Mouse (Mus musculus): ENCODE results near the gene Rhox4c. TPM values are rescaled to one million over a fixed set of nuclear protein-coding genes. Genes with fewer than 3 reads are reported as not detected.
"Not testable (repeated sequence)": the region's sequence is repeated elsewhere in the genome, so short reads cannot be mapped to it uniquely, and the experiment has no call there.

Rhox4c gene
- not detected in 2 replicates for polyA plus RNA-seq (2015; fragmentation: Nextera tagmentation; extraction: Ambion mirVana)

GRCm38 (mm10) chrX:37480037-37480436 lies at the start of gene Rhox4c:
TSS of gene Rhox4c (plus strand) at chrX:37480337.
- H3K9me3 ChIP-seq (ENCODE audit: control insufficient read depth, low read length); H3K4me1 ChIP-seq (replicated peaks; ENCODE audit: control insufficient read depth, insufficient read depth, low read length); H3K27me3 ChIP-seq (ENCODE audit: control insufficient read depth, insufficient read depth, low read depth, low read length); H3K36me3 ChIP-seq (ENCODE audit: control insufficient read depth, insufficient read depth, low read length); H3K4me2 ChIP-seq (ENCODE audit: low read depth, low read length); H3K27ac ChIP-seq (ENCODE audit: low read length); ATAC-seq (ENCODE audit: low read depth); H3K9ac ChIP-seq (ENCODE audit: low read length); H3K4me3 ChIP-seq (ENCODE audit: low read length): not testable (repeated sequence)
- 89% methylated on average over 14 of the region's 14 CpGs for WGBS

DNA sequence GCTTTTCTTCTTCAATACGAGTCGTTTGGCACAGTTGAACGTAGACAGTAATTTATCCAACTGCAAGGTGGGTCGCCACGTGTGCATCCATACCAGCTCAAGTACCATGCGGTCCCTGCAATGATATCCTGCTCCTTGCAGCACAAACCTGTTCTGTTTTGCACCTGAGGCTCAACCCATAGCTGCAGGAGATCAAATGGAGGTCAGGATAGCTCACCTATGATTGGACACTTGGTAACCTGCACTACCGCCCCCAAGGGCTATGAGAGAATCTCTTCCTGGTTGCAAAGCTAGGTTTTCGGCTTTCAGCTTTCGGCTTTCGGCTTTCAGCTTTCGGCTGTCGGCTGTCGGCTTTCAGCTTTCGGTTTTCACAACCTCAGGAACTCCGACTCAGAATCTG lies 47.9 kb upstream of the Rhox4c start, which contains the start of gene Rhox4b:
Rhox4b (plus strand) TSS at position 301 of the 400 bp plus-strand sequence.
- H3K27me3 ChIP-seq (ENCODE audit: control insufficient read depth, insufficient read depth, low read depth, low read length); H3K36me3 ChIP-seq (ENCODE audit: control insufficient read depth, insufficient read depth, low read length); ATAC-seq (ENCODE audit: low read depth); H3K27ac ChIP-seq (ENCODE audit: low read length); H3K4me1 ChIP-seq (replicated peaks; ENCODE audit: control insufficient read depth, insufficient read depth, low read length); H3K9ac ChIP-seq (ENCODE audit: low read length); H3K4me3 ChIP-seq (ENCODE audit: low read length); H3K4me2 ChIP-seq (ENCODE audit: low read depth, low read length); H3K9me3 ChIP-seq (ENCODE audit: control insufficient read depth, low read length): not testable (repeated sequence)
- 83% methylated on average over 14 of the region's 15 CpGs for WGBS

DNA sequence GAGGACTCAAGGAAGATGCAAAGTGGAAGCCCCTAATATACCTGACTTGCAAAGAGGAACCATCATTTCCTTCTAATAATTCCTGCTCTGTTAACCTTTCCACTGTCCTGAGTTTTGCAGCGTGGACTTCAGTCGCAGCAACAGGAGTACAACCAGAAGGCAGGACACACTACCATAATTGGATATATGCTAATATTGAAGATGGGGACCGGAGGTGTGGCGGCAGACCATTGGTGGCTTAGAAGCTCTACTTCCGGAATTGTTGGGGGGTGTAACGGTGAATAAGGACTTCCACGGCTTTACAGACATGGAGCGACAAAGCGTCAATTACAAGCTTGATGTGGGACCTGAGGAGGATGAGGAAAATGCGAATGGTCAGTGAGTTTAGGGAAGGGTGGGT lies 26.8 kb upstream of the Rhox4c start, which contains the start of gene Rhox2c:
Rhox2c (plus strand) TSS at position 301 of the 400 bp plus-strand sequence.
- WGBS, result 98% methylated on average over 7 of the region's 10 CpGs
- not testable (repeated sequence) for ATAC-seq (ENCODE audit: low read depth); H3K27ac ChIP-seq (ENCODE audit: low read length); H3K4me3 ChIP-seq (ENCODE audit: low read length); H3K4me1 ChIP-seq (replicated peaks; ENCODE audit: control insufficient read depth, insufficient read depth, low read length); H3K9me3 ChIP-seq (ENCODE audit: control insufficient read depth, low read length); H3K4me2 ChIP-seq (ENCODE audit: low read depth, low read length); H3K27me3 ChIP-seq (ENCODE audit: control insufficient read depth, insufficient read depth, low read depth, low read length); H3K9ac ChIP-seq (ENCODE audit: low read length); H3K36me3 ChIP-seq (ENCODE audit: control insufficient read depth, insufficient read depth, low read length)

GRCm38 (mm10) chrX:37458285-37458684 lies 21.9 kb upstream of the Rhox4c start, which contains the start of gene Rhox3c:
TSS of gene Rhox3c (plus strand) at chrX:37458585.
- not testable (repeated sequence) for H3K4me1 ChIP-seq (replicated peaks; ENCODE audit: control insufficient read depth, insufficient read depth, low read length); H3K36me3 ChIP-seq (ENCODE audit: control insufficient read depth, insufficient read depth, low read length); H3K4me3 ChIP-seq (ENCODE audit: low read length); H3K4me2 ChIP-seq (ENCODE audit: low read depth, low read length); ATAC-seq (ENCODE audit: low read depth); H3K27me3 ChIP-seq (ENCODE audit: control insufficient read depth, insufficient read depth, low read depth, low read length); H3K27ac ChIP-seq (ENCODE audit: low read length); H3K9ac ChIP-seq (ENCODE audit: low read length); H3K9me3 ChIP-seq (ENCODE audit: control insufficient read depth, low read length)
- WGBS, result 89% methylated on average over 3 of the region's 4 CpGs

DNA sequence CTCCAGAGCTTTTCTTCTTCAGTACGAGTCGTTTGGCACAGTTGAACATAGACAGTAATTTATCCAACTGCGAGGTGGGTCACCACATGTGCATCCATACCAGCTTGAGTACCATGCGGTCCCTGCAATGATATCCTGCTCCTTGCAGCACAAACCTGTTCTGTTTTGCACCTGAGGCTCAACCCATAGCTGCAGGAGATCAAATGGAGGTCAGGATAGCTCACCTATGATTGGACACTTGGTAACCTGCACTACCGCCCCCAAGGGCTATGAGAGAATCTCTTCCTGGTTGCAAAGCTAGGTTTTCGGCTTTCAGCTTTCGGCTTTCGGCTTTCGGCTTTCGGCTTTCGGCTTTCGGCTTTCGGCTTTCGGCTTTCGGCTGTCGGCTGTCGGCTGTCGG lies 33.9 kb downstream of the Rhox4c start, which contains the start of gene Rhox4d:
Rhox4d (plus strand) TSS at position 301 of the 400 bp plus-strand sequence.
- H3K4me1 ChIP-seq (replicated peaks; ENCODE audit: control insufficient read depth, insufficient read depth, low read length); H3K4me3 ChIP-seq (ENCODE audit: low read length); H3K27me3 ChIP-seq (ENCODE audit: control insufficient read depth, insufficient read depth, low read depth, low read length); H3K4me2 ChIP-seq (ENCODE audit: low read depth, low read length); H3K9me3 ChIP-seq (ENCODE audit: control insufficient read depth, low read length); H3K36me3 ChIP-seq (ENCODE audit: control insufficient read depth, insufficient read depth, low read length); H3K27ac ChIP-seq (ENCODE audit: low read length); ATAC-seq (ENCODE audit: low read depth); H3K9ac ChIP-seq (ENCODE audit: low read length): not testable (repeated sequence)
- 91% methylated on average over 13 of the region's 18 CpGs for WGBS

DNA sequence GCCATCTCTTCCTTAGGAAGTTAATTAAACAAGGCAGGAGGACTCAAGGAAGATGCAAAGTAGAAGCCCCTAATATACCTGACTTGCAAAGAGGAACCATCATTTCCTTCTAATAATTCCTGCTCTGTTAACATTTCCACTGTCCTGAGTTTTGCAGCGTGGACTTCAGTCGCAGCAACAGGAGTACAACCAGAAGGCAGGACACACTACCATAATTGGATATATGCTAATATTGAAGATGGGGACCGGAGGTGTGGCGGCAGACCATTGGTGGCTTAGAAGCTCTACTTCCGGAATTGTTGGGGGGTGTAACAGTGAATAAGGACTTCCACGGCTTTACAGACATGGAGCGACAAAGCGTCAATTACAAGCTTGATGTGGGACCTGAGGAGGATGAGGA lies 50.0 kb downstream of the Rhox4c start, which contains the start of gene Rhox2e:
Rhox2e (plus strand) TSS at position 301 of the 400 bp plus-strand sequence.
- H3K4me3 ChIP-seq (ENCODE audit: low read length); H3K27ac ChIP-seq (ENCODE audit: low read length); H3K9ac ChIP-seq (ENCODE audit: low read length); H3K4me1 ChIP-seq (replicated peaks; ENCODE audit: control insufficient read depth, insufficient read depth, low read length); H3K9me3 ChIP-seq (ENCODE audit: control insufficient read depth, low read length); ATAC-seq (ENCODE audit: low read depth); H3K4me2 ChIP-seq (ENCODE audit: low read depth, low read length); H3K27me3 ChIP-seq (ENCODE audit: control insufficient read depth, insufficient read depth, low read depth, low read length); H3K36me3 ChIP-seq (ENCODE audit: control insufficient read depth, insufficient read depth, low read length): not testable (repeated sequence)
- WGBS, result 91% methylated on average over 2 of the region's 8 CpGs

Other genes with a start within 250 kb of the Rhox4c start
- gene Rhox2a, start 235.4 kb upstream of the Rhox4c start, polyA plus RNA-seq (2015; fragmentation: Nextera tagmentation; extraction: Ambion mirVana), result not detected in 2 replicates
- gene Rhox3a, start 230.4 kb upstream of the Rhox4c start, polyA plus RNA-seq (2015; fragmentation: Nextera tagmentation; extraction: Ambion mirVana), result not detected in 2 replicates
- 0.13 TPM in 1 of 2 replicates, not detected in the other for gene Rhox4a, start 215.0 kb upstream of the Rhox4c start, polyA plus RNA-seq (2015; fragmentation: Nextera tagmentation; extraction: Ambion mirVana)
- not detected in 2 replicates for gene Rhox3a2, start 100.3 kb upstream of the Rhox4c start, polyA plus RNA-seq (2015; fragmentation: Nextera tagmentation; extraction: Ambion mirVana)
- 0.28 and 0.47 TPM in 2 replicates for gene Rhox4a2, start 89.5 kb upstream of the Rhox4c start, polyA plus RNA-seq (2015; fragmentation: Nextera tagmentation; extraction: Ambion mirVana)
- gene Rhox2b, start 68.3 kb upstream of the Rhox4c start, polyA plus RNA-seq (2015; fragmentation: Nextera tagmentation; extraction: Ambion mirVana), result not detected in 2 replicates
- gene Rhox4b, start 47.8 kb upstream of the Rhox4c start, polyA plus RNA-seq (2015; fragmentation: Nextera tagmentation; extraction: Ambion mirVana), result 0.30 TPM in 1 of 2 replicates, not detected in the other
- not detected in 2 replicates for gene Rhox2c, start 26.7 kb upstream of the Rhox4c start, polyA plus RNA-seq (2015; fragmentation: Nextera tagmentation; extraction: Ambion mirVana)
- gene Rhox3c, start 21.8 kb upstream of the Rhox4c start, polyA plus RNA-seq (2015; fragmentation: Nextera tagmentation; extraction: Ambion mirVana), result not detected in 2 replicates
- gene Rhox2d, start 13.1 kb downstream of the Rhox4c start, polyA plus RNA-seq (2015; fragmentation: Nextera tagmentation; extraction: Ambion mirVana), result not detected in 2 replicates
- gene Rhox4d, start 34.0 kb downstream of the Rhox4c start, polyA plus RNA-seq (2015; fragmentation: Nextera tagmentation; extraction: Ambion mirVana), result not detected in 2 replicates
- not detected in 2 replicates for gene Rhox2e, start 50.1 kb downstream of the Rhox4c start, polyA plus RNA-seq (2015; fragmentation: Nextera tagmentation; extraction: Ambion mirVana)
- not detected in 2 replicates for gene Rhox3e, start 61.7 kb downstream of the Rhox4c start, polyA plus RNA-seq (2015; fragmentation: Nextera tagmentation; extraction: Ambion mirVana)
- gene Rhox4e, start 77.1 kb downstream of the Rhox4c start, polyA plus RNA-seq (2015; fragmentation: Nextera tagmentation; extraction: Ambion mirVana), result not detected in 2 replicates
- not detected in 2 replicates for gene Rhox2f, start 91.1 kb downstream of the Rhox4c start, polyA plus RNA-seq (2015; fragmentation: Nextera tagmentation; extraction: Ambion mirVana)
- not detected in 2 replicates for gene Rhox3f, start 100.7 kb downstream of the Rhox4c start, polyA plus RNA-seq (2015; fragmentation: Nextera tagmentation; extraction: Ambion mirVana)
- not detected in 2 replicates for gene Rhox4f, start 127.4 kb downstream of the Rhox4c start, polyA plus RNA-seq (2015; fragmentation: Nextera tagmentation; extraction: Ambion mirVana)
- not detected in 2 replicates for gene Rhox3g, start 148.3 kb downstream of the Rhox4c start, polyA plus RNA-seq (2015; fragmentation: Nextera tagmentation; extraction: Ambion mirVana)
- not detected in 2 replicates for gene Rhox2g, start 163.1 kb downstream of the Rhox4c start, polyA plus RNA-seq (2015; fragmentation: Nextera tagmentation; extraction: Ambion mirVana)
- gene Rhox4g, start 171.0 kb downstream of the Rhox4c start, polyA plus RNA-seq (2015; fragmentation: Nextera tagmentation; extraction: Ambion mirVana), result not detected in 2 replicates
- not detected in 2 replicates for gene Rhox3h, start 188.4 kb downstream of the Rhox4c start, polyA plus RNA-seq (2015; fragmentation: Nextera tagmentation; extraction: Ambion mirVana)
- not detected in 2 replicates for gene Rhox2h, start 192.9 kb downstream of the Rhox4c start, polyA plus RNA-seq (2015; fragmentation: Nextera tagmentation; extraction: Ambion mirVana)

Measured in lung, embryonic 16.5 days (tissue).